Mouse (Mus musculus) liver, postnatal 0 days (tissue): Measurements from ENCODE around the gene Lamb1. TPM values are rescaled to one million over a fixed set of nuclear protein-coding genes. Genes with fewer than 3 reads are reported as not detected.

ENCODE experiments used
- ATAC-seq: fragments of 200-750 bp; cut with Nextera tagmentation; 2 replicates; pipeline ENCODE4 v1.8.0; 2017; ENCODE audit warnings: mild to moderate bottlenecking, moderate library complexity
- DNase-seq: peaks from one replicate; pipeline ENCODE4 v3.0.0-alpha.2; 2016
- H3K27ac ChIP-seq: fragments of 300-500 bp; sonication (generic); 2 replicates; pipeline ENCODE4 v1.5.1; 2014; ENCODE audit warnings: antibody characterized with exemption, moderate library complexity, mild to moderate bottlenecking, low read depth
- H3K27me3 ChIP-seq: fragments of 300-500 bp; sonication (generic); 2 replicates; pipeline ENCODE4 v1.6.1; 2014; ENCODE audit warnings: low read length, control low read depth, mixed read lengths; ENCODE audit not compliant: insufficient read depth
- H3K36me3 ChIP-seq: fragments of 300-500 bp; sonication (generic); replicated peaks from 2 replicates; pipeline ENCODE4 v1.6.1; 2014; ENCODE audit warnings: mild to moderate bottlenecking, control low read depth, low read length, moderate library complexity, mixed read lengths; ENCODE audit not compliant: insufficient read depth
- H3K4me1 ChIP-seq: fragments of 300-500 bp; sonication (generic); 2 replicates; pipeline ENCODE4 v1.6.1; 2014; ENCODE audit warnings: antibody characterized with exemption, mild to moderate bottlenecking, control low read depth; ENCODE audit not compliant: insufficient read depth
- H3K4me2 ChIP-seq: fragments of 300-500 bp; sonication (generic); 2 replicates; pipeline ENCODE4 v1.6.1; 2014; ENCODE audit warnings: low read depth, mild to moderate bottlenecking, low read length, moderate library complexity, mixed read lengths
- H3K4me3 ChIP-seq: fragments of 300-500 bp; sonication (generic); 2 replicates; pipeline ENCODE4 v1.5.1; 2014; ENCODE audit warnings: low read depth, low read length
- H3K9ac ChIP-seq: fragments of 300-500 bp; sonication (generic); replicated peaks from 2 replicates; pipeline ENCODE4 v1.6.1; 2014; ENCODE audit warnings: mild to moderate bottlenecking, moderate library complexity
- H3K9me3 ChIP-seq: fragments of 300-500 bp; sonication (generic); 2 replicates; pipeline ENCODE4 v1.6.1; 2016; ENCODE audit warnings: mild to moderate bottlenecking, control low read depth, low read length, mixed read lengths
- CTCF ChIP-seq: sonication (generic); IDR thresholded peaks from 2 replicates; pipeline ENCODE4 v1.5.1; 2016; ENCODE audit warnings: antibody characterized with exemption, low read depth
- EP300 ChIP-seq: IDR thresholded peaks from 2 replicates; pipeline ENCODE4 v1.6.1; 2016; ENCODE audit warnings: antibody characterized with exemption, low read depth, mild to moderate bottlenecking
- WGBS: fragments of 180-500 bp; shearing (Covaris S2); extraction: QIAGEN DNeasy Blood & Tissue Kit; methylation state at CpG from one replicate; pipeline ENCODE4 v1.1.7; 2014; ENCODE audit not compliant: insufficient replicate concordance; 5-methylcytosine and 5-hydroxymethylcytosine counted together
- polyA plus RNA-seq: library from polyadenylated mRNA; unstranded; fragments of >200 nt; fragmentation: Nextera tagmentation; extraction: Ambion mirVana; gene quantifications from 2 replicates; pipeline ENCODE4 v1.2.1, GENCODE M21; 2015

Lamb1 gene
- polyA plus RNA-seq, 1 experiment from 2014 or later, result 3.1 TPM

DNA sequence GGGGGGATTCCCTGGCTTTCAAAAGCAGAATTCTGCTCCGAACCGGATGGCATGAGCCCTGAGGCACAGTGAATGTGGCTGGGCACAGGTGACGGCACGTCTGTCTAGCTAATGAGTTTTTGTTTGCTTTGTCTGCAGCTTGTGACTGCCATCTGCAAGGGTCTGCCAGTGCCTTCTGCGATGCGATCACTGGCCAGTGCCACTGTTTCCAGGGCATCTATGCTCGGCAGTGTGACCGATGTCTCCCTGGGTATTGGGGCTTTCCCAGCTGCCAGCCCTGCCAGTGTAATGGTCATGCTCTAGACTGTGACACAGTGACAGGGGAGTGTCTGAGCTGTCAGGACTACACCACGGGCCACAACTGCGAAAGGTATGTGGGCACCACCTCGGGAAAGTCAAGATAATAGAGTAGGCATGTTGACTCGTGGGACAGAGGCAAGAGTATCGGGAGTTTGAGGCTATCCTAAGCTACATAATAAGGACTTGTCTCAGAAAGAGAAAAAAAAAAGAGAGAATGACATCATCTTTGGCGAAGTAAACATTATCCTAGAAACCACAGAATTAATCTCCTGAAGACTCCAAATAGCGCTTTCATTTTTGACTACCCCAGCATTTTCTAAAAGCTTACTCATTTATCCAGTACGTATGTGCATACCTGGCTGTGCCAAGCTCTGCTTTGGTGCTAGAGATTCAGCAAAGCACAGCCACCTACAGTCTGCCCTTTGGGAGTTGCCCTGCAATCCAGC lies 37.9 kb downstream of the Lamb1 start:
- H3K9me3 ChIP-seq, result no peaks in the 10 kb centered on the region
- no peak for ATAC-seq
- H3K4me2 ChIP-seq, result no peak overlapping the region
- H3K4me1 ChIP-seq, result no peaks in the 10 kb centered on the region
- H3K9ac ChIP-seq, result no peak overlapping the region
- WGBS, result 82% methylated on average over 16 of the region's 16 CpGs
- TF ChIP-seq CTCF (no peak), EP300 (no peak)
- no peak overlapping the region for H3K27ac ChIP-seq
- no peak for DNase-seq
- H3K36me3 ChIP-seq, result 0 out of 2 replicates have a peak, but pooled peaks cover 2% of the 10 kb centered on the region
- no peak overlapping the region for H3K4me3 ChIP-seq
- 0 out of 2 replicates have a peak, but pooled peaks cover 5% of the 10 kb centered on the region for H3K27me3 ChIP-seq

DNA sequence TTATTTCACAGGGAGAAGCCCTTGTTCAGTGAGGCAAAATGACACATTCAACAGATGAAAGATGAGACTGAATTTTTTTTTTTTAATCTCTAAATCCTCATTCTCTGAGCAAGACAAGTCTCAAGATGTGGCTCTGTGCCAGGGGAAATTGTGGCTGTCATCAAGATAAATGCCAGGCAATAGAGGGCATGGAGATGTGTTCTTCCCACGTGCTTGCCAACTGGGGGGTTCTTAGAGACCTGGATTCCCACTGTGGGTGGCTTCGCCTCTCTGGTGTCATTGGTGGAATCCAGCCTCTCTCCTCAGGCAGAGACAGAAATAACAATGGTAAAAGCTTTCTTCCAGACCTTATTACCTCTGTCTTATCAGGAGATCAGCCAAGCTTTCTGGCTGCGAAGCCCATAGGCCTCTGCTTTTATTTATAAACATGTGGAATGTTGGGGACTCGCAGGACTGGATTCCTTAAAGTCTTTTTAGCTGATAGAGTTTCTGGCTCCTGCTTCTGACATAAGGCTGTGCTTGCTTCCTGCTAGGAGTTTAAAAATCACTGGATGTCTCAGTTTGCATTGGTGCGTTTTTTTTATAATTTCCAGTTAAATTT lies 41.1 kb downstream of the Lamb1 start:
- Histone ChIP-seq H3K27ac (no peak overlapping the region), H3K9ac (no peak overlapping the region), H3K4me3 (no peak overlapping the region), H3K9me3 (no peaks in the 10 kb centered on the region), H3K36me3 (no peaks in the 10 kb centered on the region), H3K4me2 (no peak overlapping the region), H3K4me1 (no peaks in the 10 kb centered on the region), H3K27me3 (no peaks in the 10 kb centered on the region)
- TF ChIP-seq CTCF (no peak), EP300 (no peak)
- DNase-seq (no peak), ATAC-seq (no peak)
- 73% methylated on average over 5 of the region's 5 CpGs for WGBS

- no peaks in the 10 kb centered on the region for H3K36me3 ChIP-seq
- H3K4me2 ChIP-seq, result no peak overlapping the region
- ATAC-seq (no peak), DNase-seq (no peak)
- no peak overlapping the region for H3K4me3 ChIP-seq
- H3K27ac ChIP-seq, result no peak overlapping the region
- H3K9ac ChIP-seq, result no peak overlapping the region
- no peaks in the 10 kb centered on the region for H3K27me3 ChIP-seq
- no peaks in the 10 kb centered on the region for H3K9me3 ChIP-seq
- WGBS, result 88% methylated on average over 8 of the region's 8 CpGs
- TF ChIP-seq EP300, result no peak
- no peak for TF ChIP-seq CTCF
- H3K4me1 ChIP-seq, result no peaks in the 10 kb centered on the region
Measured at GRCm38 (mm10) chr12:31307011-31307410, 42.0 kb downstream of the Lamb1 start.

GRCm38 (mm10) chr12:31307756-31308155 lies 42.7 kb downstream of the Lamb1 start:
- no peak overlapping the region for H3K9ac ChIP-seq
- no peak overlapping the region for H3K4me2 ChIP-seq
- no peaks in the 10 kb centered on the region for H3K27me3 ChIP-seq
- WGBS, result 86% methylated on average over 8 of the region's 8 CpGs
- H3K9me3 ChIP-seq, result no peaks in the 10 kb centered on the region
- no peak overlapping the region for H3K4me3 ChIP-seq
- no peak for DNase-seq
- H3K27ac ChIP-seq, result no peak overlapping the region
- H3K4me1 ChIP-seq, result no peaks in the 10 kb centered on the region
- TF ChIP-seq CTCF, result no peak
- TF ChIP-seq EP300, result no peak
- no peaks in the 10 kb centered on the region for H3K36me3 ChIP-seq
- ATAC-seq, result no peak

- TF ChIP-seq CTCF (no peak), EP300 (no peak)
- H3K27ac ChIP-seq, result no peak overlapping the region
- no peaks in the 10 kb centered on the region for H3K9me3 ChIP-seq
- WGBS, result 79% methylated on average over 9 of the region's 9 CpGs
- no peaks in the 10 kb centered on the region for H3K27me3 ChIP-seq
- no peak overlapping the region for H3K9ac ChIP-seq
- no peak overlapping the region for H3K4me2 ChIP-seq
- no peak for ATAC-seq
- no peaks in the 10 kb centered on the region for H3K4me1 ChIP-seq
- no peak overlapping the region for H3K4me3 ChIP-seq
- H3K36me3 ChIP-seq, result no peaks in the 10 kb centered on the region
- DNase-seq, result no peak
Measured at GRCm38 (mm10) chr12:31310687-31311086, 45.7 kb downstream of the Lamb1 start.

- WGBS, result 78% methylated on average over 9 of the region's 9 CpGs
- Histone ChIP-seq H3K9ac (no peak overlapping the region), H3K9me3 (no peaks in the 10 kb centered on the region), H3K4me3 (no peak overlapping the region), H3K27ac (no peak overlapping the region), H3K4me2 (no peak overlapping the region), H3K36me3 (no peaks in the 10 kb centered on the region), H3K27me3 (no peaks in the 10 kb centered on the region), H3K4me1 (no peaks in the 10 kb centered on the region)
- TF ChIP-seq CTCF, result no peak
- TF ChIP-seq EP300, result no peak
- DNase-seq (no peak), ATAC-seq (no peak)
Measured at GRCm38 (mm10) chr12:31311671-31312265, 46.7 kb downstream of the Lamb1 start.
